Mouse (Mus musculus) heart, postnatal 0 days (tissue): Measurements from ENCODE around the gene Ap3b1.

Experiments used
- CTCF ChIP-seq: IDR thresholded peaks from 2 replicates; pipeline ENCODE4 v1.5.1; 2016; ENCODE audit warnings: antibody characterized with exemption, control low read depth, low read depth
- EP300 ChIP-seq: IDR thresholded peaks from 2 replicates; pipeline ENCODE4 v1.6.1; 2016; ENCODE audit warnings: antibody characterized with exemption, low read depth

DNA sequence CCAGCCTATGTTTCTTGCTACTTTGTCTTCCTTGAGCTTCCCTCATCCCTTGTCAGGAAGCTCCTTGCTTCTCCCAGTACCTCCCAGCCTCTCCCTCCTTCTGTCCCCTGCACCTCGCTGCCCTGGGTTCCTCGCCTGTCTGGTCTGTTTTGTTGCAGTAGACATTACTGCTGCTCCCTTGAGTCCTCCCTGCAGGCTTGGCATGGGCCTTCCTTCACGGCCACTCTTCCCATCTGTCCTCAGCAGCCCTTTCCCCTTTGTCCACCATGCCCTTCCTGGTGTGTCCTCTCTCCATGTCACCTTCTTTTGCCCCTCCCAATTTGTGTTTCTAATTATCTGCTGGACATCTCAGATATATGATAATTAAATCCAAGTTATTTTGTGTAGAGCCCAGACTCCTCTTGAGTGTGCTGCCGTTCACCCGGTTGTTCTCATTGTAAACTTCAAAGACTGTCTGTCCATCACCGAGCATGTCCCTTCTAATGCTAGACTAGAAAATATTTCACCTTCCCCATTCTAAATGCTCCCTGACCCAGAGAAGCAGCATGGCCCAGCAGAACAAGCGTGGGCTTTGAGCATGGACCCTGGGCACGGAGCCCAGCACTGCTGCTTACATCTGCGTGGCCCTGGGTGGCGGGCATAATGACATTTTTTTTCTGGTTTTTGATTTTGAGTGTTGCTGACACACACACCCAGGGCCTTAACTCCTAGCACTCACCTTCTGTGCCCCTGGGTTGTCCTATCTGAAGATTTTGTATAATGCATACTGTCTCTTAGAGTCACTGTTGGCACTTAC, 181.3 kb downstream of the Ap3b1 start:
- TF ChIP-seq CTCF = no peak
- no peak for TF ChIP-seq EP300
